Mouse (Mus musculus) kidney, adult 8-10 months (tissue): Measurements from ENCODE around the gene Hsf4.
"Not testable (repeated sequence)": the region's sequence is repeated elsewhere in the genome, so short reads cannot be mapped to it uniquely, and the experiment has no call there.

Source experiments
- DNase-seq, 2 experiments: peaks; one replicate each; pipeline ENCODE4 v3.0.0; 2022

Gene Hsf4

GRCm38 (mm10) chr8:105269461-105269947 lies at the start of gene Hsf4:
Hsf4 (plus strand) TSS chr8:105269801.
- peak; percentile 66 to 69 for DNase-seq

GRCm38 (mm10) chr8:105223850-105224249 lies 45.8 kb upstream of the Hsf4 start:
- no peak for DNase-seq

GRCm38 (mm10) chr8:105224413-105225271 lies 45.0 kb upstream of the Hsf4 start, which contains the start of gene D230025D16Rik:
D230025D16Rik (plus strand) TSS chr8:105225145.
- DNase-seq, result peak; percentile 93 to 96

GRCm38 (mm10) chr8:105225272-105225593 lies 44.4 kb upstream of the Hsf4 start:
- no peak for DNase-seq

GRCm38 (mm10) chr8:105225917-105226316 lies 43.7 kb upstream of the Hsf4 start:
- no peak for DNase-seq

GRCm38 (mm10) chr8:105231503-105232320 lies 37.9 kb upstream of the Hsf4 start:
- no peak for DNase-seq

- not testable (repeated sequence) for DNase-seq
These were observed 37.3 kb upstream of the Hsf4 start for GRCm38 (mm10) chr8:105232321-105232693.

- no peak for DNase-seq
These were observed 36.3 kb upstream of the Hsf4 start for GRCm38 (mm10) chr8:105233126-105233935.

- DNase-seq, result peak; percentile 27 to 32
These were observed 34.4 kb upstream of the Hsf4 start for GRCm38 (mm10) chr8:105235206-105235605.

GRCm38 (mm10) chr8:105237442-105238142 lies 32.0 kb upstream of the Hsf4 start:
- no peak for DNase-seq

- no peak for DNase-seq
These were observed 28.6 kb upstream of the Hsf4 start for GRCm38 (mm10) chr8:105241016-105241415.

GRCm38 (mm10) chr8:105251954-105252353 lies 17.6 kb upstream of the Hsf4 start:
- no peak for DNase-seq

- no peak for DNase-seq
These were observed 16.7 kb upstream of the Hsf4 start for GRCm38 (mm10) chr8:105252680-105253537.

- DNase-seq, result no peak
These were observed 15.8 kb upstream of the Hsf4 start for GRCm38 (mm10) chr8:105253766-105254151.

- DNase-seq, result peak; percentile 74 to 87
These were observed 15.2 kb upstream of the Hsf4 start for GRCm38 (mm10) chr8:105254152-105254965.

- DNase-seq, result peak in 1 of 2 experiments; percentile 26
These were observed 14.6 kb upstream of the Hsf4 start, which contains the start of gene B3gnt9 for GRCm38 (mm10) chr8:105254966-105255350. B3gnt9 (minus strand) TSS chr8:105255153.

GRCm38 (mm10) chr8:105257318-105258114 lies 12.1 kb upstream of the Hsf4 start:
- no peak for DNase-seq

GRCm38 (mm10) chr8:105258911-105259720 lies 10.5 kb upstream of the Hsf4 start:
- DNase-seq, result no peak
